In the genomic region with DNA sequence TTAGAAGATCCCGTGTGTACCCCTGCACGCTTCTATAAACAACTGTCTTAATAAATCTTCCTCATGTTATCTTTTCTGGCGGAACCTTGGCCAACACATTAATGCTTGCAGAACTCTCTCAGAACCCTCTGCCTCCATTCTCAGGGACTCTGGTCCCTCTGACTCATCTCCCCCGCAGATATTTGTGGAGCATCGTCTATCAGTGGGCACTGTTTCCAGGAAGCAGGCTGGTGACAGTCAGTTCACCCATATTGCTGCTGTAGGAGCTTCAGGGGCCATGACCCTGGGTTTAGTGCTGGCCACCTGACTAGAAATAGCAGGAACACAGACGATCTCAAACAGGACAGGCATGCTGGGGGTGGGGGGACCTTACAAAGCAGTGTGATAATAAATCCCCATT, we compare ENCODE assay signal across 24 mouse cellular contexts. TPM values are rescaled to one million over a fixed set of nuclear protein-coding genes. Genes with fewer than 3 reads are reported as not detected.
"Had no signal": no experiment of that assay in that cellular context is flagged by ENCODE, and none has a peak within 500 bp of the region (broad histone marks: within the 10 kb centered on the region; RNA-seq: fewer than 3 reads in every experiment).

No protein-coding gene starts in this region.

- H3K4me1 ChIP-seq: neural tube, embryonic 12.5 days had no signal

- DNase-seq: lung, adult 2 months; lung, postnatal 14 days; lung, postnatal 36 days; right cerebral cortex, postnatal 14 days; thymus, adult 18-20 months; thymus, postnatal 14 days; thymus, postnatal 36 days had no signal

- H3K9ac ChIP-seq: lung, embryonic 15.5 days; midbrain, embryonic 13.5 days; midbrain, embryonic 15.5 days; neural tube, embryonic 12.5 days; stomach, embryonic 15.5 days had no signal

- H3K36me3 ChIP-seq: midbrain, embryonic 13.5 days; midbrain, embryonic 15.5 days; neural tube, embryonic 12.5 days had no signal

- H3K27ac ChIP-seq: lung, embryonic 15.5 days; macrophage; midbrain, embryonic 13.5 days; midbrain, embryonic 15.5 days; neural tube, embryonic 12.5 days; stomach, embryonic 15.5 days; stomach, postnatal 0 days had no signal

- H3K4me3 ChIP-seq: lung, embryonic 15.5 days; midbrain, embryonic 13.5 days; midbrain, embryonic 15.5 days; neural tube, embryonic 12.5 days; stomach, embryonic 15.5 days had no signal

- ATAC-seq: lung, postnatal 0 days; midbrain, embryonic 13.5 days; midbrain, embryonic 15.5 days had no signal

- H3K9me3 ChIP-seq: lung, embryonic 15.5 days; megakaryocyte, embryonic 14.5 days; midbrain, embryonic 13.5 days; midbrain, embryonic 15.5 days; stomach, embryonic 15.5 days had no signal

- H3K27me3 ChIP-seq: lung, embryonic 15.5 days; megakaryocyte, embryonic 14.5 days; neural tube, embryonic 12.5 days; stomach, embryonic 15.5 days had no signal

- H3K4me2 ChIP-seq: lung, embryonic 15.5 days; midbrain, embryonic 11.5 days; midbrain, embryonic 13.5 days; midbrain, embryonic 15.5 days; neural tube, embryonic 12.5 days; stomach, embryonic 15.5 days had no signal

RNA-seq across cellular contexts. Expression of gene Bcl2a1c, which starts 57.2 kb away (rescaled TPM):
- total RNA-seq: megakaryocyte progenitor cell, adult 5-6 weeks; midbrain, postnatal 0 days; monocyte, adult 5-6 weeks; neutrophil, adult 5-6 weeks had no signal
- polyA plus RNA-seq: lung, adult 2 months; midbrain, embryonic 11.5 days; midbrain, embryonic 13.5 days; midbrain, embryonic 15.5 days; midbrain, postnatal 0 days; neural tube, embryonic 12.5 days; neural tube, embryonic 14.5 days; spleen, adult 2 months; stomach, embryonic 15.5 days; stomach, postnatal 0 days; testis, adult 2 months had no signal
